Mouse (Mus musculus): ENCODE measurements around the gene Stat2.

The Stat2 gene

DNA sequence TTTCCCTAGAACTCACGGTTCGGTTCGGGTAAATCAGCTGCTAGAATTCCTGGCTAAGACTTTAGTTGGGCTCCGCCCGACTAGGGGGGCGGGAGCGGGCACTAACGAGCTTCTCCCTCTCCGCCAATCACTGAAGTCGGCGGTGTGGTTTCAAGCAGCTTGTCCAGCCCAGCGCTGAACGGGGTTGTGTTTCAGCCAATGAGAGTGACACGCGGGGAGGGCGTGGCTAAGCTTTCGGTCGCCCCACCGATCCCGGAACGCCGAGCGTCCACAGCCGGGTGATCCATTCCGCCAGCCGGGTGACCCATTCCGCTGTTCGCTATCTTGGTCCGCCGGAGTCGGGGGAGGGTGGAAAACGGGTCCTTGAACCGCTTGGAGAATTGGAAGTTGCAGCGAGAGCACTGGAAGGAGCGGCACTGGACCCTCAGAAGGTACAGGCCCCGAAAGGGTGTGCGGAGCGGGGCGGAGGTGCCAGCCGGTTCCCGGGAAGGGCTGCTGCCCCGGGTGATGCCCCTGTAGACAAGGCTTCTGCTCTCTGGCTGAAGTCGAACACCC, at the start of gene Stat2:
Gene Stat2 (plus strand): TSS at position 273 of the 555 bp plus-strand sequence.
- DNase-seq (ENCODE audit: low spot score): peak; percentile 96

GRCm38 (mm10) chr10:128221533-128222286, 48.6 kb upstream of the Stat2 start:
- no peak for DNase-seq (ENCODE audit: low spot score)

DNA sequence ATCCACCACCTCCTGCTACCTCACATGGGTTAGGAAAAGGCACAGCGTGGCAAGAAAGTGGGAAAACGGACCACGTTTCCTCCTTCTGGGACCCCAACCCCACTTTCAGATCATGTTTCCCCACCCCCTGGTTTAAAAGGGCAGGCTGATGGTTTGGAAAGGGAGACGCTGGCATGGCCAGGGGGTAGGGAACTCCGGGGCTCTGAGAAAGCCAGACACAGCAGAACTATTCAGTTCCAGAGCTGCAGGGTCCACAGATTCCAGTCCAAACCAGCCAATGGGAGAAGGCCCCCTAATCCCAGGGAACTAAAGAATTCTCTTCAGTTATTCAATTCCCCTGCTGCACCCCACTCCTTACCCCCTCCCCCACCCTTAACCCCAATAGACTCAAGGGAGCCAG, 45.3 kb upstream of the Stat2 start:
- DNase-seq (ENCODE audit: low spot score): no peak

DNA sequence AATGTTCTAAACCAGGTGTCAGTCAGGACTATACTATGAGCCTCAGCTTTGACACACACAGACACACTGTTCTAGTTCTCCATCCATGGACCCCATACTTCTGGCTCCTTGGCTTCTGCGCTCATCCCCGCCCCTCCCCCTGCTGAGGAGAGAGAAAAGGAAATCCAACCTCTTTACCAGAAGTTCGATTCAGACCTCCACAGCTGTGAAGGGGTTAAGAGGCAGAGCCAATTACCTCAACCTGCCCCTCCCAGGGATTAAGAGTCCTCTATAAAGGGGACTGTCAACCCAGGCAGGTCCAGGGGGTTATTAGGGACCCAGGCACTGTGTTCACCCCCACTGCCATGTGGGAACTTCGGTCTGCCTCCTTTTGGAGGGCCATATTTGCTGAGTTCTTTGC, 44.8 kb upstream of the Stat2 start, which contains the start of gene Mip:
Gene Mip (plus strand): TSS at position 301 of the 400 bp plus-strand sequence.
- DNase-seq (ENCODE audit: low spot score): no peak

- no peak for DNase-seq (ENCODE audit: low spot score)
These were observed 42.8 kb upstream of the Stat2 start for GRCm38 (mm10) chr10:128227592-128227991.

GRCm38 (mm10) chr10:128228009-128228408, 42.4 kb upstream of the Stat2 start:
- no peak for DNase-seq (ENCODE audit: low spot score)

DNA sequence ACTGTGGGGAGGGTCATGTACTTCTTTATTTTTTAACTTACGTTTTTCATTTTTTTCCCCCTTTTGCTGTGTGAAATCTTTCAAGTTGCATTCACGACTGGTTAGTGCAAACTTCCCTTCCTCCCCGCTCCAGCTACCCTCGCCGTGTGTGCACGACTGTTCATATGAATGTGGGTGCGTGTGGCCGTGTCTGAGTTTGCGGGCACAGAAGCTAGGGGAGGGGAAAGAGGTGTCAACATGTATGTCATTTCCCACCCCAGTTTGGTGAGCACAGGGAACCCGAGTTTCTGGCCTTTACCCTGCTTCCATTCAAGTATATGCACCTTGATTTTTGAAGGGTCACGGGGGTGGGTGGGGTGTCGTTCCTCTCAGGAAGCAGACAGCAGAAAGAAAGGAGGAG, 39.8 kb upstream of the Stat2 start:
- no peak for DNase-seq (ENCODE audit: low spot score)

DNA sequence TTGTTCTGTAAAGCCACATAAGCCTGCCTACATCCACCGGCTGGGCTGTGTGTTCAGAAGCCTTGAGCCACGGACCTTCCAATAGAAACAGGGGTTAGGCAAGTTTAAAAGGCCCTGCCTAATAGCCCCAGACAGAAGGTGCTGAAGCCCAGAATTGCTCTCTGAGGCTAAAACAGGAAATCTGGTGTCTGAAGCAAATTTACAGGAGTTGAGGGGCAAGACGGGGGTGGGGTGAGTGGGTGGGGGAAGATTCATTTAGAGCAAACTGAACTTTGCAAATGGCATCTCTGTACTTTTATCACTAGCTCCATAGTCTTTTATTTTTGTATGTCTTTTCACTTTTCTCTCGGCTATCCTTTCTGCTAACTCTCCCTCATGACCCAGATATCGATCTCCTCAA, 39.2 kb upstream of the Stat2 start:
- no peak for DNase-seq (ENCODE audit: low spot score)

GRCm38 (mm10) chr10:128231697-128232419, 38.5 kb upstream of the Stat2 start, which contains the start of gene Timeless:
Gene Timeless, plus strand, starts transcription at chr10:128232065.
- DNase-seq (ENCODE audit: low spot score): peak; percentile 66

DNA sequence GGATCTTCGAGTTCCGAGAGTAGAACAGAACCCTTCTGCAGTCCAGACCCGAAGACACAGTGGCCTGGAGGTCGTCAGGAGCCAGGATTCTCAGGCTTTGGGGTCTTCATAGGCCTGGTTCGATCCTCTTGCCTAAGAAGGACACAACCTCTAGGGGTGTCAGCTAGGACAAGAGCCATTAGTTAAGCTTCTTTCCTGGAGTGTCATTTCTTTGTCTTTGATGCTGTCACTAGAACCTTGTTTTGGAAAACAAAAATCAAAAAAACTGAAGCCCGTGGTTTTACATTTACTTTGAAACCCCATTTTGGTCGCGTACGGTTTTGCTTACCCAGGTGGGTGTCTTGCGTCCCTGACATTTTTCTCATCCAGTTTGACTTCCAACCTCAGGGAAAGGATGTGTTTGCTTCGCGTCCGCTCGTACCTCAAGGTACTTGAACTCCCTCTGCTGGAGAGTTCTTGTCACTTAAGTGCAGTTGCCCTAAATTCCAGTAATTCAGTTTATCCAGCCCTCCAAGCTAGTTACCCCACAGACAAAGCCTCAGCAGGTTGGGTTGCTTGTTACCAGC, 37.9 kb upstream of the Stat2 start:
- DNase-seq (ENCODE audit: low spot score): no peak

DNA sequence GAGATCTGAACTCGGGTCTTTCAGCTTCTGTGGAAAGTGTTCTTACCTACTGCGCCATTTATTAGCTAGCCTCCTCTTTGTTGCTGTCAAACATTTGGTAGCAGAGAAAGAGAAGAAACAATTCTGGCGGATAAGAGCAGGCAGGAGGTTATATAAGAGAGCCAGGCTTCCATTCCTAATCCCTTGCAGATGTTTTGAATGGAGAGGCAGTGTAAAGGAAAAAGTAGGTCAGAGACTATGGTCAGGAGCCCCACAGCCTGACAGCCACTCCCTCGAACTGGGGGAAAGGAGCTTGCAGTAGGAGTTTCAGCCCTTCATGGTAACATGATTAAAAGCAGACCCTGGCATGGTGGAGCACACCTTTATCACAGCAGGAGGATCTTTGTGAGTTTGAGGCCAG, 34.0 kb upstream of the Stat2 start:
- DNase-seq (ENCODE audit: low spot score): no peak

GRCm38 (mm10) chr10:128237807-128238480, 32.4 kb upstream of the Stat2 start:
- no peak for DNase-seq (ENCODE audit: low spot score)

GRCm38 (mm10) chr10:128239140-128239539, 31.2 kb upstream of the Stat2 start:
- no peak for DNase-seq (ENCODE audit: low spot score)

- DNase-seq (ENCODE audit: low spot score): no peak
These were observed 30.2 kb upstream of the Stat2 start for GRCm38 (mm10) chr10:128240131-128240530.

DNA sequence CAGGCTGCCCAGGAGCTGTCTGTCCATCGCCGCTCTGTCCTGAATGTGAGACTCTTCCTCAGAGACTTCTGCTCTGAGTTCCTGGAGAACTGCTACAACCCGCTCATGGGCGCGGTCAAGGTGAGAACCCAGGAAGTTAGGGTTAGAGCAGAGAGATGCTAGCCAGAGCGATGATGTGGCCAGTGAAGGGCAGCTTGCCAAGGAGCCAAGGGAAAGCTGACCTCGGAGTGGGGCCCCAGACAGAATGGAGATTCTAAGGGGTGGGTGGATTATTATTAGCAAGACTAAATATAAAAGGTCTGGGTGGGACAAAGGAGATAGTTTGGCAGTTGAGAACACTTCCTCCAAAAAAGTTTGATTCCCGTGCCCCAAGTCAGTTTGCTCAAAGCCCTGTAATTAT, 27.1 kb upstream of the Stat2 start:
- no peak for DNase-seq (ENCODE audit: low spot score)

GRCm38 (mm10) chr10:128244121-128244520, 26.2 kb upstream of the Stat2 start:
- no peak for DNase-seq (ENCODE audit: low spot score)

DNA sequence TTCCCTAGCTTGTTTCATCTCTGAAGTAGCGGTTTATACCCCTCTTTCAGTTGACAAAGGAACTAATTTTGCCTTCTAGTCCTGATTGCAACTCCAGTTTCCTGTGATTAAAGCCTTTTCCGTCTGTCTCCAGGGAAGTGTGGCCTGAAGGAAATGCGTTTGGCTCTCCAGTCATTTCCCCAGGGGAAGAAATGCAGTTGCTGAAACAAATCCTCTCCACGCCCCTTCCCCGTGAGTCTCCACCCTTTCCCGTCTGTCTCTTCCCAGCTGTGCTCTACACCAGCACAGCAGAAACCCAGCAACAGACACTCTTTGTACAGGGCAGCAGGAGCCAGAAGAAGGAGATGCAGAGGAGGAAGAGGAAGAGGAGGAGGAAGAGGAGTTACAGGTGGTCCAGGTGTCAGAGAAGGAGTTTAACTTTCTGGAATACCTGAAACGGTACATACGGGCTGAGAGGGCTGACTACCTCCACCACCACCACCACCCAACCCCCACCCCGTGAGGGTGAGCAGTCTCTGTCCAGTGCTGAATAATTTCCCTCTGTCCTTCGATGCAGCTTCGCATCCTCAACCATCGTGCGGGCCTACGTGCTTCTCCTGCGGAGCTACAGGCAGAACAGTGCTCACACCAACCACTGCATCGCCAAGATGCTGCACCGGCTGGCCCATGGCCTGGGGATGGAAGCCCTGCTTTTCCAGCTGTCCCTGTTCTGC, 23.2 kb upstream of the Stat2 start:
- DNase-seq (ENCODE audit: low spot score): no peak

- no peak for DNase-seq (ENCODE audit: low spot score)
These were observed 19.8 kb upstream of the Stat2 start for GRCm38 (mm10) chr10:128250565-128250964.

GRCm38 (mm10) chr10:128253677-128254255, 16.6 kb upstream of the Stat2 start, which contains the start of gene Apon:
Gene Apon, plus strand, starts transcription at chr10:128254096.
- DNase-seq (ENCODE audit: low spot score): no peak

- no peak for DNase-seq (ENCODE audit: low spot score)
These were observed 14.4 kb upstream of the Stat2 start for GRCm38 (mm10) chr10:128255925-128256324.

GRCm38 (mm10) chr10:128256328-128256727, 14.0 kb upstream of the Stat2 start:
- DNase-seq (ENCODE audit: low spot score): no peak
